Mouse (Mus musculus): ENCODE results near the gene Pwp1.
"Not testable (repeated sequence)": the region's sequence is repeated elsewhere in the genome, so short reads cannot be mapped to it uniquely, and the experiment has no call there.

GRCm38 (mm10) chr10:85828722-85829084 lies 591 bp upstream of the Pwp1 start:
- TF ChIP-seq POLR2A (IDR thresholded peaks at IDR 0.05; ENCODE audit: borderline replicate concordance, extremely low read depth, low read depth, low read length); CTCF (IDR thresholded peaks at IDR 0.05; ENCODE audit: insufficient read depth, low read length): not testable (repeated sequence)
